19 mouse cellular contexts compared by ENCODE assay signal in the genomic region with DNA sequence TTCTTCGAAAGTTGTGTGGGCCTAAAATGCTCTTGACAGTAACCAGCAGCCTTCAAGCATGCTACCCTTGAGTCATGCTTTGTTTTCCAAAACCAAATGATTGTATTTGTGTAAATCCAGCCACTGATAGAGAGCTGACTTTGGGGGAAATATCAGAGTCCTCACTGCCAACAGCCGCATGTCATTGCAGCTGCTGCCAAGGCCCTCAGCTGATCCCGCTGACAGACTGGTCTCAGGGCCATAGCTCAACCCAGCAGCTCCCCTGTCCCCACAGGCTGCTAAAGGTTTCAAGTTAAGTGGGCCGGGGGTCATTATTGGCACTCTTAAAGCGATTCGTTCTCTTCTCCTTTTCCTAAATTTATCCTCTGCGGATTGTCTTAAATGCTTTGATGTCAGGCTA.
DNase-seq lines count a peak whose midpoint lies in the region; ATAC-seq and TF ChIP-seq lines count a peak whose summit lies in the region.
"Had no signal": no experiment of that assay in that cellular context is flagged by ENCODE, and none has a peak within 500 bp of the region (broad histone marks: within the 10 kb centered on the region; RNA-seq: fewer than 3 reads in every experiment).

No protein-coding gene starts in this region.

- no peak overlapping the region for H3K27ac ChIP-seq in heart, embryonic 10.5 days
- no peak overlapping the region for H3K27ac ChIP-seq in liver, adult 2 months (replicated peaks; ENCODE audit: insufficient read depth, low read depth, low read length)
- H3K27ac ChIP-seq in liver, embryonic 12.5 days = no peak overlapping the region
- H3K27ac ChIP-seq in limb, embryonic 14.5 days (replicated peaks; ENCODE audit: low read depth, low read length) = no peak overlapping the region
- H3K27ac ChIP-seq: embryonic facial prominence, embryonic 15.5 days; forebrain, embryonic 10.5 days; heart, adult 2 months; hindbrain, embryonic 15.5 days; liver, embryonic 15.5 days; midbrain, embryonic 12.5 days; neural tube, embryonic 13.5 days had no signal

- TF ChIP-seq CTCF in liver, adult 2 months (IDR thresholded peaks at IDR 0.05; ENCODE audit: low read depth, low read length) = no peak

- no peak overlapping the region for H3K4me2 ChIP-seq in liver, embryonic 12.5 days
- no peak overlapping the region for H3K4me2 ChIP-seq in limb, embryonic 14.5 days (replicated peaks; ENCODE audit: low read depth, low read length, severe bottlenecking)
- H3K4me2 ChIP-seq: embryonic facial prominence, embryonic 15.5 days; hindbrain, embryonic 15.5 days; liver, embryonic 15.5 days; midbrain, embryonic 12.5 days; neural tube, embryonic 13.5 days had no signal

- H3K27me3 ChIP-seq in heart, embryonic 10.5 days (ENCODE audit: insufficient read depth, poor library complexity, severe bottlenecking) = peaks cover 10% of the 10 kb centered on the region; the same call in 1 of the 2 replicates
- H3K27me3 ChIP-seq in liver, adult 2 months (ENCODE audit: control insufficient read depth, insufficient read depth, low read length) = no peaks in the 10 kb centered on the region
- H3K27me3 ChIP-seq in liver, embryonic 12.5 days (replicated peaks) = no peaks in the 10 kb centered on the region
- no peaks in the 10 kb centered on the region for H3K27me3 ChIP-seq in limb, embryonic 14.5 days (ENCODE audit: control insufficient read depth, insufficient read depth, low read length)
- H3K27me3 ChIP-seq: CH12.LX; embryonic facial prominence, embryonic 15.5 days; hindbrain, embryonic 15.5 days; liver, embryonic 15.5 days; midbrain, embryonic 12.5 days; neural tube, embryonic 13.5 days had no signal

- H3K9me3 ChIP-seq in heart, embryonic 10.5 days = no peaks in the 10 kb centered on the region
- H3K9me3 ChIP-seq in liver, embryonic 12.5 days (replicated peaks) = no peaks in the 10 kb centered on the region
- H3K9me3 ChIP-seq in limb, embryonic 14.5 days (ENCODE audit: control insufficient read depth, low read length) = no peaks in the 10 kb centered on the region
- H3K9me3 ChIP-seq: embryonic facial prominence, embryonic 15.5 days; forebrain, embryonic 10.5 days; hindbrain, embryonic 15.5 days; liver, embryonic 15.5 days; midbrain, embryonic 12.5 days; neural tube, embryonic 13.5 days had no signal

- peak; percentile 65 to 76 for DNase-seq in cerebellum, postnatal 10 days
- no peak for DNase-seq in cerebellum, adult 18-20 months
- DNase-seq in heart, adult 8-10 months (ENCODE audit: low spot score) = peak; percentile 24
- no peak for DNase-seq in heart, embryonic 10.5 days (ENCODE audit: low spot score)
- DNase-seq in liver, adult 2 months (ENCODE audit: extremely low read depth, low read depth, low spot score) = peak; percentile 5
- no peak for DNase-seq in limb, embryonic 14.5 days (ENCODE audit: low spot score)
- no peak for DNase-seq in c-Kit-positive CD71-positive TER-119-positive erythroid progenitor cells, embryonic 14.5 days (ENCODE audit: low spot score)
- DNase-seq: cerebellum, adult 8-10 months; kidney, adult 11 months had no signal

- no peak overlapping the region for H3K9ac ChIP-seq in liver, adult 2 months (ENCODE audit: low read depth, low read length)
- no peak overlapping the region for H3K9ac ChIP-seq in liver, embryonic 12.5 days
- no peak overlapping the region for H3K9ac ChIP-seq in limb, embryonic 14.5 days (ENCODE audit: low read depth, low read length, severe bottlenecking)
- H3K9ac ChIP-seq: embryonic facial prominence, embryonic 15.5 days; hindbrain, embryonic 15.5 days; liver, embryonic 15.5 days; midbrain, embryonic 12.5 days; neural tube, embryonic 13.5 days had no signal

- 50% methylated on average over 7 of the region's 7 CpGs for WGBS in heart, embryonic 10.5 days
- 85% methylated on average over 7 of the region's 7 CpGs for WGBS in liver, adult 2 months
- WGBS in liver, embryonic 12.5 days (ENCODE audit: insufficient replicate concordance) = 69% methylated on average over 7 of the region's 7 CpGs
- 35% methylated on average over 7 of the region's 7 CpGs for WGBS in limb, embryonic 14.5 days

- H3K4me1 ChIP-seq in heart, embryonic 10.5 days = no peaks in the 10 kb centered on the region
- no peaks in the 10 kb centered on the region for H3K4me1 ChIP-seq in liver, adult 2 months (ENCODE audit: control insufficient read depth, insufficient read depth, low read length)
- no peaks in the 10 kb centered on the region for H3K4me1 ChIP-seq in liver, embryonic 12.5 days
- peaks cover 10% of the 10 kb centered on the region for H3K4me1 ChIP-seq in limb, embryonic 14.5 days (ENCODE audit: control insufficient read depth, insufficient read depth, low read length)
- H3K4me1 ChIP-seq: embryonic facial prominence, embryonic 15.5 days; liver, embryonic 15.5 days had no signal

- no peaks in the 10 kb centered on the region for H3K36me3 ChIP-seq in heart, embryonic 10.5 days
- H3K36me3 ChIP-seq in liver, adult 2 months (ENCODE audit: control insufficient read depth, insufficient read depth, low read length) = no peaks in the 10 kb centered on the region
- no peaks in the 10 kb centered on the region for H3K36me3 ChIP-seq in liver, embryonic 12.5 days
- no peaks in the 10 kb centered on the region for H3K36me3 ChIP-seq in limb, embryonic 14.5 days (ENCODE audit: control insufficient read depth, insufficient read depth, low read length)
- H3K36me3 ChIP-seq: embryonic facial prominence, embryonic 15.5 days; forebrain, embryonic 10.5 days; hindbrain, embryonic 15.5 days; liver, embryonic 15.5 days; midbrain, embryonic 12.5 days; neural tube, embryonic 13.5 days had no signal

- ATAC-seq in liver, embryonic 12.5 days = no peak
- 0 out of 2 replicates have a peak, but pooled peaks have one; percentile 50 for ATAC-seq in limb, embryonic 14.5 days (ENCODE audit: low FRiP score, low read depth)
- ATAC-seq: lung, postnatal 0 days had no signal

- no peak for TF ChIP-seq POLR2A in liver, adult 2 months (IDR thresholded peaks at IDR 0.05; ENCODE audit: extremely low read depth, insufficient read depth, low read length)
- TF ChIP-seq POLR2A in limb, embryonic 14.5 days (IDR thresholded peaks at IDR 0.05; ENCODE audit: borderline replicate concordance, extremely low read depth, insufficient read depth, insufficient read length) = no peak

- no peaks in the 10 kb centered on the region for H3K79me2 ChIP-seq in liver, adult 2 months (ENCODE audit: control insufficient read depth, insufficient read depth, low read length)

- H3K4me3 ChIP-seq in heart, embryonic 10.5 days = no peak overlapping the region
- H3K4me3 ChIP-seq in liver, adult 2 months (ENCODE audit: insufficient read depth, low read depth, low read length) = no peak overlapping the region
- H3K4me3 ChIP-seq in liver, embryonic 12.5 days = no peak overlapping the region
- no peak overlapping the region for H3K4me3 ChIP-seq in limb, embryonic 14.5 days (replicated peaks; ENCODE audit: low read length)
- H3K4me3 ChIP-seq: embryonic facial prominence, embryonic 15.5 days; forebrain, embryonic 10.5 days; heart, adult 2 months; hindbrain, embryonic 15.5 days; liver, embryonic 15.5 days; midbrain, embryonic 12.5 days; neural tube, embryonic 13.5 days had no signal

Comparison
In these comparisons a context has a peak if more than half of its experiments do, and no peak if none do; other contexts are left out.
1. DNase-seq: peak in cerebellum, postnatal 10 days (2 of 2), heart, adult 8-10 months (single experiment) and liver, adult 2 months (single experiment); none in cerebellum, adult 18-20 months (0 of 2), heart, embryonic 10.5 days (single experiment), limb, embryonic 14.5 days (single experiment) and c-Kit-positive CD71-positive TER-119-positive erythroid progenitor cells, embryonic 14.5 days (single experiment).